Mouse (Mus musculus) heart, postnatal 0 days (tissue): Measurements from ENCODE around the gene Rfx1. TPM values are rescaled to one million over a fixed set of nuclear protein-coding genes. Genes with fewer than 3 reads are reported as not detected.

ENCODE experiments used
- ATAC-seq: fragments of 200-750 bp; cut with Nextera tagmentation; 2 replicates; pipeline ENCODE4 v1.8.0; 2017; ENCODE audit warnings: low read depth, moderate number of reproducible peaks, moderate library complexity; ENCODE audit not compliant: insufficient read depth
- DNase-seq: peaks from one replicate; pipeline ENCODE4 v3.0.0-alpha.2; 2016; ENCODE audit warnings: low spot score
- H3K27ac ChIP-seq: fragments of 300-500 bp; sonication (generic); 2 replicates; pipeline ENCODE4 v1.5.1; 2014; ENCODE audit warnings: low read depth, mild to moderate bottlenecking
- H3K27me3 ChIP-seq: fragments of 300-500 bp; sonication (generic); 2 replicates; pipeline ENCODE4 v1.6.1; 2014; ENCODE audit warnings: low read length, mixed read lengths; ENCODE audit not compliant: control insufficient read depth, insufficient read depth
- H3K36me3 ChIP-seq: fragments of 300-500 bp; sonication (generic); replicated peaks from 2 replicates; pipeline ENCODE4 v1.6.1; 2014; ENCODE audit warnings: low read length, mixed read lengths; ENCODE audit not compliant: control insufficient read depth, insufficient read depth
- H3K4me1 ChIP-seq: fragments of 300-500 bp; sonication (generic); 2 replicates; pipeline ENCODE4 v1.6.1; 2014; ENCODE audit warnings: antibody characterized with exemption; ENCODE audit not compliant: control insufficient read depth, insufficient read depth
- H3K4me2 ChIP-seq: fragments of 300-500 bp; sonication (generic); 2 replicates; pipeline ENCODE4 v1.6.1; 2014; ENCODE audit warnings: low read depth, mild to moderate bottlenecking, low read length, moderate library complexity
- H3K4me3 ChIP-seq: fragments of 300-500 bp; sonication (generic); 2 replicates; pipeline ENCODE4 v1.5.1; 2014; ENCODE audit warnings: low read depth, low read length
- H3K9ac ChIP-seq: fragments of 300-500 bp; sonication (generic); replicated peaks from 2 replicates; pipeline ENCODE4 v1.6.1; 2014; ENCODE audit warnings: low read depth, low read length, mixed read lengths
- H3K9me3 ChIP-seq: fragments of 300-500 bp; sonication (generic); replicated peaks from 2 replicates; pipeline ENCODE4 v1.6.1; 2016; ENCODE audit warnings: low read length; ENCODE audit not compliant: control insufficient read depth
- CTCF ChIP-seq: IDR thresholded peaks from 2 replicates; pipeline ENCODE4 v1.5.1; 2016; ENCODE audit warnings: antibody characterized with exemption, control low read depth, low read depth
- EP300 ChIP-seq: IDR thresholded peaks from 2 replicates; pipeline ENCODE4 v1.6.1; 2016; ENCODE audit warnings: antibody characterized with exemption, low read depth
- WGBS: fragments of 180-500 bp; shearing (Covaris S2); extraction: QIAGEN DNeasy Blood & Tissue Kit; methylation state at CpG from one replicate; pipeline ENCODE4 v1.1.7; 2014; 5-methylcytosine and 5-hydroxymethylcytosine counted together
- polyA plus RNA-seq: library from polyadenylated mRNA; unstranded; fragments of >200 nt; fragmentation: Nextera tagmentation; extraction: Ambion mirVana; gene quantifications from 2 replicates; pipeline ENCODE4 v1.2.1, GENCODE M21; 2015
- total RNA-seq: library from RNA; depleted of rRNA; stranded (reverse); fragments of >200 nt; gene quantifications from 2 replicates; pipeline ENCODE4 v1.2.3, GENCODE M21; 2014; ENCODE audit warnings: low replicate concordance

The Rfx1 gene
- total and polyA plus RNA-seq, 2 experiments from 2014 or later, result 2.4 to 15.3 TPM

DNA sequence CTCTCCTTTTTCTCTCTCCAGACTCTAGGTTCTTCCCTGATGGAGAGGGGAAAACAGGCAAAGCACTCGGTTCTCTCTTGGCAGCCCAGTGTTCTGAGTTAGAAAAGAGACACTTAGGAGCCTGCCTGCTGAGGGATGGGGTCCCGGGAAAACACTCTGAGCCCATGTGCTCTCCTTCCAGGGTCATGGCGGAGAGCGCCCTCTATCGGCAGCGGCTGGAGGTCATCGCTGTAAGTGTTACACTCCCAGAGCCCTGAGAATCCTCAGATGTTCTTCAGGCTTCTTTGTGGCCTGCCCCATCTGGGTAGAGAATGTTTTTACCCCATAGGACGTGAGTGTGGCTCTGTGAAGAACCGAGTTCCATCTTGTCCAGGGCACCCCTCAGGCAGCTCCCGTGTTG, 42.5 kb upstream of the Rfx1 start:
- H3K4me2 ChIP-seq, result no peak overlapping the region
- H3K4me3 ChIP-seq, result no peak overlapping the region
- H3K9me3 ChIP-seq, result no peaks in the 10 kb centered on the region
- H3K27me3 ChIP-seq, result peaks cover 33% of the 10 kb centered on the region
- no peaks in the 10 kb centered on the region for H3K36me3 ChIP-seq
- ATAC-seq, result no peak
- TF ChIP-seq CTCF (peak; percentile 55), EP300 (no peak)
- no peak overlapping the region for H3K9ac ChIP-seq
- 22% methylated on average over 10 of the region's 10 CpGs for WGBS
- H3K27ac ChIP-seq, result no peak overlapping the region
- no peak for DNase-seq
- peaks cover 37% of the 10 kb centered on the region for H3K4me1 ChIP-seq

- H3K9me3 ChIP-seq, result no peaks in the 10 kb centered on the region
- TF ChIP-seq EP300 (no peak), CTCF (no peak)
- H3K27ac ChIP-seq, result no peak overlapping the region
- H3K4me2 ChIP-seq, result peak overlapping the region; percentile 77
- H3K4me1 ChIP-seq, result peaks cover 37% of the 10 kb centered on the region
- H3K27me3 ChIP-seq, result peaks cover 33% of the 10 kb centered on the region
- 1% methylated on average over 41 of the region's 41 CpGs for WGBS
- no peaks in the 10 kb centered on the region for H3K36me3 ChIP-seq
- ATAC-seq, result peak; percentile 37
- DNase-seq, result no peak
- peak overlapping the region; percentile 48 for H3K4me3 ChIP-seq
- H3K9ac ChIP-seq, result peak overlapping the region; percentile 20; the same call in 1 of the 2 replicates
Observed at GRCm38 (mm10) chr8:84025863-84026262, 40.8 kb upstream of the Rfx1 start.

DNA sequence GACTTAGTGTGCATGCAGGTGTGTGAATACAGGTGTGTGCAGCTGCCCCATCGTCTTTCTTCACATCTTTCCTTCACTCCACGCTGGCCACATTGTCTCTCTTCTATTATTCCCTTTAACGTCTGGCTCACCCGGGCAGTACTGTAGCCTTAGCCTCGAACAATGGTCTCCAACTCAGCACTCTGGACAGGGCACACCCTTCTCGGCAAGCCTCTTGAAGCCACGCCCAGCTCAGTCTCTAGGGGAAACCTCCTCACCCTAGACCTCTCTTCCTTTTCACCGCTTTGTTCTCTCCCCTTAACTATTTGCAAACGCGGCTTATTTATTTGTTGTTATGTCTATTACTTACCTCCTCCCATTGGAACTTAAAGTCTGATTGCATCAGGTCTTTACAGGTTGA, 39.2 kb upstream of the Rfx1 start:
- Histone ChIP-seq H3K9me3 (no peaks in the 10 kb centered on the region), H3K4me2 (no peak overlapping the region), H3K4me3 (no peak overlapping the region), H3K27ac (no peak overlapping the region), H3K9ac (no peak overlapping the region), H3K36me3 (no peaks in the 10 kb centered on the region), H3K4me1 (peaks cover 24% of the 10 kb centered on the region), H3K27me3 (peaks cover 28% of the 10 kb centered on the region)
- no peak for TF ChIP-seq CTCF
- TF ChIP-seq EP300, result no peak
- WGBS, result 13% methylated on average over 10 of the region's 10 CpGs
- DNase-seq (no peak), ATAC-seq (no peak)

GRCm38 (mm10) chr8:84029272-84029671, 37.4 kb upstream of the Rfx1 start:
- ATAC-seq (no peak), DNase-seq (no peak)
- Histone ChIP-seq H3K4me1 (peaks cover 8% of the 10 kb centered on the region; the same call in 1 of the 2 replicates), H3K4me2 (no peak overlapping the region), H3K4me3 (no peak overlapping the region), H3K9ac (no peak overlapping the region), H3K9me3 (no peaks in the 10 kb centered on the region), H3K27ac (no peak overlapping the region), H3K27me3 (peaks cover 28% of the 10 kb centered on the region), H3K36me3 (no peaks in the 10 kb centered on the region)
- 75% methylated on average over 5 of the region's 5 CpGs for WGBS
- TF ChIP-seq EP300 (no peak), CTCF (no peak)

DNA sequence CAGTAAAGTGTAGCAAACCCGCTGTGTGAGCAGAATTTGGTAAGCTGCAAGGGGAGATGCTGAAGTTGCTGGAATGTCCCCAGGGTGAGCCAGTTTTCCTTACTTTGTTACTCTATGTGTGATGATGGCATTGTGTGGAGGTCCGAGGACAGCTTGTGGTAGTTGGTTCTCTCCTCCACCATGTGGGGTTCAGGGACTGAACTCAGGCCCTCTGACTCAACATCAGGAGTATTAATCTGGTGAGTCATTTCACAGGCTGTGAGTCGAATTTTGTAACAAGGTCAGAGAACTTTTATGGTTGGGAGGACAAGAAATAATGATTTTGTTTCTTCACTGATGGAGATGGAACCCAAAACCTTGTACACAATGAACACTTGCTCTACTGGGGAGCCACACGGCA, 33.9 kb upstream of the Rfx1 start:
- Histone ChIP-seq H3K9me3 (no peaks in the 10 kb centered on the region), H3K4me1 (no peaks in the 10 kb centered on the region), H3K27me3 (peaks cover 4% of the 10 kb centered on the region; the same call in 1 of the 2 replicates), H3K9ac (no peak overlapping the region), H3K4me2 (no peak overlapping the region), H3K27ac (no peak overlapping the region), H3K36me3 (no peaks in the 10 kb centered on the region), H3K4me3 (no peak overlapping the region)
- no peak for ATAC-seq
- TF ChIP-seq CTCF, result no peak
- no peak for TF ChIP-seq EP300
- WGBS, result 78% methylated on average over 4 of the region's 4 CpGs
- DNase-seq, result no peak

- Histone ChIP-seq H3K9me3 (no peaks in the 10 kb centered on the region), H3K9ac (no peak overlapping the region), H3K36me3 (no peaks in the 10 kb centered on the region), H3K27me3 (peaks cover 3% of the 10 kb centered on the region), H3K4me3 (no peak overlapping the region), H3K4me1 (peaks cover 15% of the 10 kb centered on the region), H3K27ac (no peak overlapping the region), H3K4me2 (no peak overlapping the region)
- no peak for TF ChIP-seq EP300
- no peak for TF ChIP-seq CTCF
- ATAC-seq, result no peak
- 39% methylated on average over 5 of the region's 5 CpGs for WGBS
- no peak for DNase-seq
Observed at GRCm38 (mm10) chr8:84038015-84038414, 28.6 kb upstream of the Rfx1 start.
